Mouse (Mus musculus): Measurements from ENCODE around the gene Mapk9. TPM values are rescaled to one million over a fixed set of nuclear protein-coding genes. Genes with fewer than 3 reads are reported as not detected.
A peak's percentile ranks its signal among the peaks of the same experiment; 100 is the strongest.

The Mapk9 gene
- total and polyA plus RNA-seq, 3 experiments: 7.8 to 47.9 (median 39.1) TPM

- ATAC-seq (ENCODE audit: extremely low read depth, insufficient number of reproducible peaks, low FRiP score, poor library complexity, severe bottlenecking): no peak
- no peak for TF ChIP-seq GATA2 (IDR thresholded peaks at IDR 0.05; ENCODE audit: borderline replicate concordance, low read depth, low read length)
- TF ChIP-seq CTCF (IDR thresholded peaks at IDR 0.05; ENCODE audit: low read depth, low read length): 0 out of 2 replicates have a peak, but pooled peaks have one; percentile 38
- TF ChIP-seq GATA1 (IDR thresholded peaks at IDR 0.05; ENCODE audit: borderline replicate concordance, low read length): no peak
- no peak for TF ChIP-seq TAL1 (conservative IDR thresholded peaks at IDR 0.05; ENCODE audit: low read depth, low read length)
- TF ChIP-seq POLR2AphosphoS5 (IDR thresholded peaks at IDR 0.05; ENCODE audit: insufficient replicate concordance, low read depth, low read length): no peak
- peaks cover 7% of the 10 kb centered on the region for H3K9me3 ChIP-seq (replicated peaks)
- H3K36me3 ChIP-seq (replicated peaks): no peaks in the 10 kb centered on the region
- peaks cover 21% of the 10 kb centered on the region; the same call in 1 of the 2 replicates for H3K27me3 ChIP-seq (ENCODE audit: insufficient read depth, low read length)
- H3K4me3 ChIP-seq (ENCODE audit: low read depth, low read length): no peak overlapping the region
- DNase-seq (ENCODE audit: low spot score): peak; percentile 26
- H3K4me1 ChIP-seq (ENCODE audit: insufficient read depth, low read depth, low read length): no peaks in the 10 kb centered on the region; the same call in 1 of the 2 replicates
Observed at GRCm38 (mm10) chr11:49903333-49903732, 56.8 kb downstream of the Mapk9 start.

GRCm38 (mm10) chr11:49918521-49919180 is 72.1 kb downstream of the Mapk9 start:
- no peak for ATAC-seq (ENCODE audit: extremely low read depth, insufficient number of reproducible peaks, low FRiP score, poor library complexity, severe bottlenecking)
- Histone ChIP-seq H3K9me3 (replicated peaks) (no peaks in the 10 kb centered on the region), H3K4me1 (ENCODE audit: insufficient read depth, low read depth, low read length) (peaks cover 4% of the 10 kb centered on the region; the same call in 1 of the 2 replicates), H3K27me3 (ENCODE audit: insufficient read depth, low read length) (peaks cover 43% of the 10 kb centered on the region), H3K4me3 (ENCODE audit: low read depth, low read length) (no peak overlapping the region), H3K36me3 (replicated peaks) (no peaks in the 10 kb centered on the region)
- no peak for DNase-seq (ENCODE audit: low spot score)
- TF ChIP-seq GATA1 (IDR thresholded peaks at IDR 0.05; ENCODE audit: borderline replicate concordance, low read length) (no peak), TAL1 (conservative IDR thresholded peaks at IDR 0.05; ENCODE audit: low read depth, low read length) (no peak), CTCF (IDR thresholded peaks at IDR 0.05; ENCODE audit: low read depth, low read length) (no peak), POLR2AphosphoS5 (IDR thresholded peaks at IDR 0.05; ENCODE audit: insufficient replicate concordance, low read depth, low read length) (no peak), GATA2 (IDR thresholded peaks at IDR 0.05; ENCODE audit: borderline replicate concordance, low read depth, low read length) (no peak)

- ATAC-seq (ENCODE audit: extremely low read depth, insufficient number of reproducible peaks, low FRiP score, poor library complexity, severe bottlenecking) (no peak), DNase-seq (ENCODE audit: low spot score) (no peak)
- no peaks in the 10 kb centered on the region for H3K9me3 ChIP-seq (replicated peaks)
- peaks cover 37% of the 10 kb centered on the region for H3K27me3 ChIP-seq (ENCODE audit: insufficient read depth, low read length)
- TF ChIP-seq GATA1 (IDR thresholded peaks at IDR 0.05; ENCODE audit: borderline replicate concordance, low read length) (no peak), CTCF (IDR thresholded peaks at IDR 0.05; ENCODE audit: low read depth, low read length) (no peak), GATA2 (IDR thresholded peaks at IDR 0.05; ENCODE audit: borderline replicate concordance, low read depth, low read length) (no peak), POLR2AphosphoS5 (IDR thresholded peaks at IDR 0.05; ENCODE audit: insufficient replicate concordance, low read depth, low read length) (no peak), TAL1 (conservative IDR thresholded peaks at IDR 0.05; ENCODE audit: low read depth, low read length) (no peak)
- H3K4me1 ChIP-seq (ENCODE audit: insufficient read depth, low read depth, low read length): peaks cover 4% of the 10 kb centered on the region; the same call in 1 of the 2 replicates
- H3K36me3 ChIP-seq (replicated peaks): no peaks in the 10 kb centered on the region
- H3K4me3 ChIP-seq (ENCODE audit: low read depth, low read length): no peak overlapping the region
Observed at GRCm38 (mm10) chr11:49919304-49919703, 72.8 kb downstream of the Mapk9 start.

- H3K27me3 ChIP-seq (ENCODE audit: insufficient read depth, low read length): peaks cover 41% of the 10 kb centered on the region
- no peak overlapping the region for H3K4me3 ChIP-seq (ENCODE audit: low read depth, low read length)
- H3K4me1 ChIP-seq (ENCODE audit: insufficient read depth, low read depth, low read length): peaks cover 4% of the 10 kb centered on the region; the same call in 1 of the 2 replicates
- TF ChIP-seq GATA2 (IDR thresholded peaks at IDR 0.05; ENCODE audit: borderline replicate concordance, low read depth, low read length) (no peak), TAL1 (conservative IDR thresholded peaks at IDR 0.05; ENCODE audit: low read depth, low read length) (no peak), CTCF (IDR thresholded peaks at IDR 0.05; ENCODE audit: low read depth, low read length) (no peak), GATA1 (IDR thresholded peaks at IDR 0.05; ENCODE audit: borderline replicate concordance, low read length) (no peak), POLR2AphosphoS5 (IDR thresholded peaks at IDR 0.05; ENCODE audit: insufficient replicate concordance, low read depth, low read length) (no peak)
- DNase-seq (ENCODE audit: low spot score) (no peak), ATAC-seq (ENCODE audit: extremely low read depth, insufficient number of reproducible peaks, low FRiP score, poor library complexity, severe bottlenecking) (no peak)
- no peaks in the 10 kb centered on the region for H3K36me3 ChIP-seq (replicated peaks)
- H3K9me3 ChIP-seq (replicated peaks): no peaks in the 10 kb centered on the region
Observed at GRCm38 (mm10) chr11:49923539-49923938, 77.0 kb downstream of the Mapk9 start.

GRCm38 (mm10) chr11:49926183-49926582 is 79.6 kb downstream of the Mapk9 start:
- no peak for DNase-seq (ENCODE audit: low spot score)
- no peak for TF ChIP-seq GATA1 (IDR thresholded peaks at IDR 0.05; ENCODE audit: borderline replicate concordance, low read length)
- TF ChIP-seq POLR2AphosphoS5 (IDR thresholded peaks at IDR 0.05; ENCODE audit: insufficient replicate concordance, low read depth, low read length): no peak
- no peak for TF ChIP-seq TAL1 (conservative IDR thresholded peaks at IDR 0.05; ENCODE audit: low read depth, low read length)
- TF ChIP-seq CTCF (IDR thresholded peaks at IDR 0.05; ENCODE audit: low read depth, low read length): no peak
- TF ChIP-seq GATA2 (IDR thresholded peaks at IDR 0.05; ENCODE audit: borderline replicate concordance, low read depth, low read length): no peak
- peaks cover 54% of the 10 kb centered on the region for H3K27me3 ChIP-seq (ENCODE audit: insufficient read depth, low read length)

GRCm38 (mm10) chr11:49927169-49927568 is 80.6 kb downstream of the Mapk9 start:
- H3K9me3 ChIP-seq (replicated peaks): no peaks in the 10 kb centered on the region
- TF ChIP-seq CTCF (IDR thresholded peaks at IDR 0.05; ENCODE audit: low read depth, low read length) (no peak), GATA2 (IDR thresholded peaks at IDR 0.05; ENCODE audit: borderline replicate concordance, low read depth, low read length) (no peak), TAL1 (conservative IDR thresholded peaks at IDR 0.05; ENCODE audit: low read depth, low read length) (no peak), GATA1 (IDR thresholded peaks at IDR 0.05; ENCODE audit: borderline replicate concordance, low read length) (no peak), POLR2AphosphoS5 (IDR thresholded peaks at IDR 0.05; ENCODE audit: insufficient replicate concordance, low read depth, low read length) (no peak)
- H3K4me1 ChIP-seq (ENCODE audit: insufficient read depth, low read depth, low read length): no peaks in the 10 kb centered on the region
- DNase-seq (ENCODE audit: low spot score) (no peak), ATAC-seq (ENCODE audit: extremely low read depth, insufficient number of reproducible peaks, low FRiP score, poor library complexity, severe bottlenecking) (no peak)
- H3K36me3 ChIP-seq (replicated peaks): no peaks in the 10 kb centered on the region
- peaks cover 51% of the 10 kb centered on the region for H3K27me3 ChIP-seq (ENCODE audit: insufficient read depth, low read length)
- no peak overlapping the region for H3K4me3 ChIP-seq (ENCODE audit: low read depth, low read length)

More at GRCm38 (mm10) chr11:49926183-49926582, 79.6 kb downstream of the Mapk9 start:
- ATAC-seq (ENCODE audit: extremely low read depth, insufficient number of reproducible peaks, low FRiP score, poor library complexity, severe bottlenecking): no peak
- Histone ChIP-seq H3K36me3 (replicated peaks) (no peaks in the 10 kb centered on the region), H3K9me3 (replicated peaks) (no peaks in the 10 kb centered on the region), H3K4me1 (ENCODE audit: insufficient read depth, low read depth, low read length) (no peaks in the 10 kb centered on the region), H3K4me3 (ENCODE audit: low read depth, low read length) (no peak overlapping the region)

All from G1E (cell line).